Mouse (Mus musculus) lung, postnatal 0 days (tissue): ENCODE data around the gene Fpgt.

Source experiments
- CTCF ChIP-seq: IDR thresholded peaks from 2 replicates; pipeline ENCODE4 v1.5.1; 2016; ENCODE audit warnings: antibody characterized with exemption, mild to moderate bottlenecking
- EP300 ChIP-seq: IDR thresholded peaks from 2 replicates; pipeline ENCODE4 v1.6.1; 2016; ENCODE audit warnings: antibody characterized with exemption, mild to moderate bottlenecking, control low read depth

DNA sequence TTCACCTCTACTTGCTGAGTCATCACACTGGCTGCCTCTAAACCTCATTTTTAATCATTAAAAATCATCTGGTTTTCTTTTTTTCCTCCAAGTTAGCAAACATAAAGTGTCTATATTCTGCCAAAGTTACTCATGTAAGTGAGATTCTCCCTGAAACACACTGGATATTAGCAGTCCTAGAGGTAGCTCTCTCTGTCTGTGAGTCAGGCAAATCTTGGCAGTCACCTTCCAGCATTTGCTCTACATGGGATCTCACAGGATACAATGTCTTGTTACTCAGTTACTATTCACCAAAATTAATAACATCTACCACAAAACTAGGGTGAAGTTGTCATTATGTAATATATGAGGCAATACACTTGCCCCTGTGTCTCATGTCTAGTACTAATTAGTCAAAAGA lies 41.2 kb downstream of the Fpgt start:
- TF ChIP-seq CTCF (no peak), EP300 (no peak)
